Mouse (Mus musculus) urinary bladder, adult 18-20 months (tissue): ENCODE data around the gene Kif6.

Source experiments
- DNase-seq, 2 experiments: peaks; one replicate each; pipeline ENCODE4 v3.0.0; 2022; ENCODE audit warnings: low spot score in 2 of 2, mixed read lengths in 2 of 2

Kif6 gene

GRCm38 (mm10) chr17:49666728-49667127, 51.8 kb downstream of the Kif6 start:
- DNase-seq = no peak

GRCm38 (mm10) chr17:49668296-49668695, 53.4 kb downstream of the Kif6 start:
- DNase-seq = no peak

- peak in 1 of 2 experiments; percentile 3 for DNase-seq
Observed at GRCm38 (mm10) chr17:49671921-49672339, 57.0 kb downstream of the Kif6 start.

- DNase-seq = no peak
Observed at GRCm38 (mm10) chr17:49672421-49672820, 57.5 kb downstream of the Kif6 start.

- no peak for DNase-seq
Observed at GRCm38 (mm10) chr17:49675629-49676028, 60.7 kb downstream of the Kif6 start.

GRCm38 (mm10) chr17:49681410-49681809, 66.5 kb downstream of the Kif6 start:
- DNase-seq = no peak

- DNase-seq = no peak
Observed at GRCm38 (mm10) chr17:49684146-49684545, 69.2 kb downstream of the Kif6 start.

- DNase-seq = no peak
Observed at GRCm38 (mm10) chr17:49690607-49691454, 75.9 kb downstream of the Kif6 start.

GRCm38 (mm10) chr17:49691455-49691805, 76.5 kb downstream of the Kif6 start:
- no peak for DNase-seq

GRCm38 (mm10) chr17:49693206-49693605, 78.3 kb downstream of the Kif6 start:
- DNase-seq = no peak

- no peak for DNase-seq
Observed at GRCm38 (mm10) chr17:49697220-49697619, 82.3 kb downstream of the Kif6 start.

GRCm38 (mm10) chr17:49703492-49704249, 88.7 kb downstream of the Kif6 start:
- DNase-seq = no peak

- no peak for DNase-seq
Observed at GRCm38 (mm10) chr17:49709192-49709591, 94.3 kb downstream of the Kif6 start.

- DNase-seq = no peak
Observed at GRCm38 (mm10) chr17:49710101-49710630, 95.2 kb downstream of the Kif6 start.

- DNase-seq = no peak
Observed at GRCm38 (mm10) chr17:49726206-49726605, 111.3 kb downstream of the Kif6 start.

- DNase-seq = no peak
Observed at GRCm38 (mm10) chr17:49726976-49727375, 112.0 kb downstream of the Kif6 start.

GRCm38 (mm10) chr17:49727428-49728045, 112.6 kb downstream of the Kif6 start:
- DNase-seq = no peak

GRCm38 (mm10) chr17:49729856-49730255, 114.9 kb downstream of the Kif6 start:
- DNase-seq = no peak

- DNase-seq = no peak
Observed at GRCm38 (mm10) chr17:49732706-49733105, 117.8 kb downstream of the Kif6 start.

GRCm38 (mm10) chr17:49734079-49734478, 119.1 kb downstream of the Kif6 start:
- no peak for DNase-seq

GRCm38 (mm10) chr17:49734776-49735175, 119.8 kb downstream of the Kif6 start:
- DNase-seq = no peak

GRCm38 (mm10) chr17:49736364-49736763, 121.4 kb downstream of the Kif6 start:
- no peak for DNase-seq
